Mouse (Mus musculus) G1E (cell line): ENCODE data around the gene Hbb-bh2.
"Not testable (repeated sequence)": the region's sequence is repeated elsewhere in the genome, so short reads cannot be mapped to it uniquely, and the experiment has no call there.

Source experiments
- CTCF ChIP-seq: IDR thresholded peaks from 2 replicates; pipeline ENCODE4 v1.5.1; 2012; ENCODE audit warnings: low read depth, low read length, inconsistent platforms, mixed read lengths
- TAL1 ChIP-seq: conservative IDR thresholded peaks from 2 replicates; pipeline ENCODE4 v1.6.1; 2012; ENCODE audit warnings: low read depth, low read length, inconsistent platforms, mixed read lengths

- TF ChIP-seq CTCF, TAL1: not testable (repeated sequence)
These were observed 27.2 kb downstream of the Hbb-bh2 start for GRCm38 (mm10) chr7:103813152-103813551.
